Mouse (Mus musculus) right cerebral cortex, postnatal 10 days (tissue): ENCODE results near the gene Ptdss2.
A peak's percentile ranks its signal among the peaks of the same experiment; 100 is the strongest.

Experiments
- DNase-seq, 2 experiments: peaks; one replicate each; pipeline ENCODE4 v3.0.0; 2021; ENCODE audit warnings: low spot score in 2 of 2

The Ptdss2 gene

GRCm38 (mm10) chr7:141122245-141122644, at the start of gene Ptdss2:
Gene Ptdss2 (plus strand): TSS chr7:141122382.
- DNase-seq = no peak

DNA sequence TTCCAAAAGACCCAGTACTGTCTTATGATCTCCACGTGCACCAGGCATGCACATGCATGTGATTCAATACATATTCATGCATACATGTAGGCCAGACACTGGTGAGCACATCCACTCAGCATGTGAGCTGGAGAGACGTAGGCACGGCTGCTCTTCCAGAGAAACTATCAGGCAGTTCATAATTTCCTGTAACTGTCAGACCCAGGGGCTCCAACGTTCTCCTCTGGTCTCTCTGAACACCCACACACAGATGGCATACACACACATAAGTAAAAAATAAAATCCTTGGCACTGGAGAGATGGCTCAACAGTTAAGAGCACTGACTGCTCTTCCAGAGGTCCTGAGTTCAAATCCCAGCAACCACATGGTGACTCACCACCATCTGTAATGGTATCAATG, 48.4 kb upstream of the Ptdss2 start:
- DNase-seq = peak in 1 of 2 experiments; percentile 51

DNA sequence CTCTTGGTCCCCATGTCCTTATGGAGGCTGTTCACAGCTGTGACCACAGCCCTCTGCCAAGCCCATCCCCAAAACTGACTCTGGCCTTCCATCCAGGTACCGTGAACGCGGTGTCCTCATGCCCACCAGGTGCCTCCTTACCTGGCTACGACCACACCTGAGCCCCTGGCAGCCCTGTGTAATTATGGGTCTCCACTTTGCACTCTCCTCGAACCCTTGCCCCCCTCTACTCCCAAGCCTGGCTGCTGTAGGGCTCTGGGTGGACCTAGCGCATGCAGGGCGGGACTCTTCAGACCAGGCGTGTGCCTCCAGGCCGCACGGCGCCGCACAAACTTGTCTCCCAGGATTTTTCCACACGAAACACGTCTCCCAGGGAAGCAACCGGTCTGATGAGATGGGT, 44.3 kb upstream of the Ptdss2 start, which contains the start of gene Pkp3:
Gene Pkp3 (plus strand): TSS at position 378 of the 400 bp plus-strand sequence.
- no peak for DNase-seq

GRCm38 (mm10) chr7:141078876-141079275, 43.3 kb upstream of the Ptdss2 start:
- no peak for DNase-seq

DNA sequence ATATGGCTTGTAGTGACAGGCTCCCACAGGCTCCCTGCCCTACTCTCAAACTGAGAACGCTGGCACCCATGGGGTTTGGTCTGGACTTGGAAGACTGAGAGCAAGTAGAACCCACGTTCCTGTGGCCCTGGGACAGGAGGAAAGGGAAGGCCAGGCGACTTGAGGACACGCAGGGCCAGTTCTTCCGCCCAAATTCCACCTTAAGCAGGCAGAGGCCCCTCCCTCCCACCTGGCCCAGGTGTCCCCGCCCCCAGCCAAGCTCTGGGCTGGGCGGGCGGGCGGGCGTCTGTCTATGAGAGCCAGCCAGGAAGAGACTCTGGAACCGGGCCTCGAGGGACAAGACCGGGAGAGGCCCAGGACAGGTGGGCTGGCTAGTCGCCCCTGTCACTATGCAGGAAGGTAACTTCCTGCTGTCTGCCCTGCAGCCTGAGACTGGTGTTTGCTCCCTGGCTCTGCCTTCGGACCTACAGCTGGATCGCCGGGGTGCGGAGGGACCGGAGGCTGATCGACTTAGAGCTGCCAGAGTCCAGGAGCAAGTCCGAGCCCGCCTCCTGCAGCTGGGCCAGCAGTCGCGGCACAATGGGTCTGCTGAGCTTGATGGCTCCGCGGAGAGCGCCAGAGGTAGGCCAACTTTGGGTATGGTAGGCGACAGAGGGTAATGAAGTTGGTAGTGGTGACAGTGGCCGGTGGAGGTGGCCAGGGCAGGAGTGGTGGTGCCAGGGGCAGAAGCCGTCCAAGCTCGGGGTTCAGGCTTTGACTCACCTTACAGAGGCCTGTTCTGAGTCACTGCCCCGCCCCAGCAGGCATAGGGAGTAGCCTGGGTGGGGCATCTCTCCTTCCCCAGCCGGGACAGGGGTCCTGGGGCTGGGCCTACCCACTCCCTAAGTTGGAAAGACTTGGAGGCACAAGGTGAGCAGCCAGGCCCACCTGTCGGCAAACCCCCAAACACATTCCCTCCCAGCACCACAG, 42.4 kb upstream of the Ptdss2 start:
- DNase-seq = no peak

- no peak for DNase-seq
These were observed 34.3 kb upstream of the Ptdss2 start for GRCm38 (mm10) chr7:141087894-141088293.

DNA sequence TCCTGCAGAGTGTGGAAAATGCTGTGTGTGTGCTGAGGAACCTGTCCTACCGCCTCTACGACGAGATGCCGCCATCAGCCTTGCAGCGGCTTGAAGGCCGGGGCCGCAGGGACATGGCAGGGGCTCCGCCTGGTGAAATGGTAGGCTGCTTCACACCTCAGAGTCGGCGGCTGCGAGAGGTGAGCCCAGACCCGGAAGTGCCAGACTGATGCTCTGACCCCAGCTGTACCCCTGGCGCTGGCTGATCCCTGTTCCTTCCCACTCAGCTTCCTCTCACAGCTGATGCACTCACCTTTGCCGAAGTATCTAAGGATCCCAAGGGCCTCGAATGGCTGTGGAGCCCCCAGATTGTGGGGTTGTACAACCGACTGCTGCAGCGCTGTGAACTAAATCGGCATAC, 33.7 kb upstream of the Ptdss2 start:
- DNase-seq = no peak

GRCm38 (mm10) chr7:141090228-141090627, 32.0 kb upstream of the Ptdss2 start:
- no peak for DNase-seq

DNA sequence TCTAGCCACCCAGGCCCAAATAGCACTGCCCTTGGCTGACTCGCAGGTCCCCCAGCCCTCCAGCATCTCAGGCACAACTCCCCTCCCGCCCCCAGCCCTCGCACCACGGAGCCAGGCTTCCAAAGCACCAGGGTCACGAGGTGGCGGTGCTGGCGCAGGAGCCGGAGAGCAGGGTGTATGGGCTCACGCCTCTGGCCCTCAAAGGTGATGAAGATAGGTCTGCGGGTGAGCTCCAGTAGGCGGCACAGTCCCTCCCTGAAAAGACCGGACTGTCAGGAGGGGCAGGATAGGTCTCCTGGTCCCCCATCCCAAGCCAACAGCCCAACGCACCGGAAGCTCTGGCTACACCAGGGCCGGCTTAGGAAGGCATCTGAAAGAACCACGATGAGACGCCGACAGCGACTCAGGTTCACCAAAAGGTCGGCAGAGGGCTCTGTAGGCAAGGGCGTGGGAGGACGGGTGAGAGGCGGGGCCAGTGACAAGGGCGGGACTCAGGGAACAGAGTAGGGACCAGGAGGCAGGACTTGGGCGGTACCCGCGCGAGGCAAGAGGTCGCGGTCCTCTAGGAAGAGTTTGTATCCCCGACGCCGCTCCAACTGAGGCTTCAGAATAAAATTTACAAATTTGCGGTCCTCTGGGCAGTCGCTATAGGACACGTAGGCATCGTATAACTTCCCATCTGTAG, 30.0 kb upstream of the Ptdss2 start:
- peak; percentile 63 to 75 for DNase-seq

DNA sequence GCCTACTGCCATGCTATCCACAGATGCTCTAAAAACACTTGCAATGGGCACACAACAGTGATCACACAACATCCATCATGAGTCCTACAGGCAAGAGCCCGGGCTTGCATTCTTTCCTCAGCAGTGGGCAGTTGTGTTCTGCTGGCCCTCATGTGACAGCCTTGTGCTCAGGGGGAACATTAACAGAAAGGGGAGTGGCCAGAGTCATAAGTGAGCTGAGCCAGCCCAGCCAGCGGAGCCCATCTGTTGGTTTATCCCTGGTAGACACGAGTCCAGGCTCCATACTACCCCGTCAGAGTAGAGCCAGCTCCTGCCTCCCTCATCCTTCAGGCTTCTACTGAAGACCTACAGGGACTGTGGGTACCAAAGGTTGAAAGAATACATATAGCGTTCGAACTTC, 28.2 kb upstream of the Ptdss2 start:
- no peak for DNase-seq

DNA sequence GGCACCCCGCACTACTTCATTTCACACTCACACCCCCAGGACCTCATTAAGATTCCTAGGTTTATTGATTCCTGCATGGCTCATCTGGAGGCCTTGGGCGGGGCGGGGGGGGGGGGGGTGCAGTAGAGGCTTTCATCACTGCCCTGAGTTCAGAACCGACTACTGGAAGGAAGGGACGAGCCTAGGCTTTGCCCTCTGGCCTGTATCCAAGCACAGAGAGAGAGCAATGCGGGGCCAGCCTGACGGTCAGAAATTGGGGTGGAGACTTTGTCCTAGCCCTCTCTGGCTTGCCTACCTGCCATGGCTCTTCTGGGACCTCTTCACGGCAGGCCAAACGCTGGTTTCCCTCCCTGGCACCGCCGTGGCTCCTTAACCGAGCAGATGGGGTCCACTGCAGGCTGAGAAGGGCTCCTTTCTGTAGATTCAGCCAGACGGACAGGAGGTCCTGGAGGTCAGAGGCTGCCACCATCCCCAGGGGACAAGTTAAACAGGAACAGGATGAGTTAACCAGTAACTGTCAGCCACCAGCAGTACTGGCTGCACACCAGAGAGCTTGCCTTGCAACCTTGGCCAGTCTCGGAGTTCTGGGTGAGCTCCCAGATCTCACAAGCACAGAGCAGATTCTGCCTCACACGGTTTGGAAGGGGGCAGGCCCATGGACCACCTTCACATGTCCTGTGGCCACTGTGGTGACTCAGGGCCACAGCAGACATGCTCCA, 27.5 kb upstream of the Ptdss2 start:
- DNase-seq = no peak

- DNase-seq = no peak
These were observed 26.2 kb upstream of the Ptdss2 start for GRCm38 (mm10) chr7:141096021-141096420.

DNA sequence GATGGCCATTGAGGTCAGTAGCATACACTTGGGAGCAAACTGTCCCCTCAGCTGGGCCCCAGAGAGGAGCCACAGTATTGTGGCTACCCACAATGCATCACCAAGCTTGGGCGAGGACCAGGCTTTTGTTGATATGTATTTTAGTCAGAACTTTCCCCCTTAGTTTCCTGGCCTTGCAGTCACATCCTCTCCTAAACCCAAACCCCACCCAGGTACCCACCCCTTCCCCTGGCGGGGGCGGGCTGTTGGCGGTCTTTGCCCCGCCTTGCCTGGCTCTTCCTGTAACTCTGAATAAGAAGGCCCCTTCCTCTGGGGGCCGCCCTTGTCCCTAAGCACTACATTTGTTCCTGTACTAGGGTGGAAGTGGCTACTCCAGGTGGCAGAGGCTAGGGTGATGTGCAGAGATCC, 25.5 kb upstream of the Ptdss2 start:
- no peak for DNase-seq

GRCm38 (mm10) chr7:141097177-141097576, 25.0 kb upstream of the Ptdss2 start:
- DNase-seq = no peak

- peak in 1 of 2 experiments; percentile 65 for DNase-seq
These were observed 22.1 kb upstream of the Ptdss2 start, which contains the start of gene Sigirr for GRCm38 (mm10) chr7:141099911-141100691. Gene Sigirr (minus strand): TSS chr7:141100572.

DNA sequence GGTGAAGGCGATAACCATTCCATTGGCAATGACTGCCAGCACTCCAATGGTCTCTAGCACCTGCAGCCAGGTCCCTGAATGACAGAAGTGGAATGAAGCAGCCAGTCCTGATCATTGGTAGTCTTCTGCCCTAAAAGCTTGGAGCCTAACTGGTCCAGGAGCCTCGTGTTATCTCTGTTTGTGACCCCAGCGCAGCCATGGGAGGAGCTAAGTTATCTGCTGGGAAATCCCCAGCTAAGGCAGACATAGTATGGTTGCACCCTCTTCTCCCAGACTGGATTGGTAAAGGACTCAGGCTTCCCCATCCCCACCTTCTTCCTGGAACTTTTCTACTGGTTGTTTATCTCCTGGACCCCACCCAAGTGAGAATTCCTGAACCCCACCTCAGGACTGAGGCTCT, 19.0 kb upstream of the Ptdss2 start:
- DNase-seq = no peak

GRCm38 (mm10) chr7:141115874-141116273, 6.3 kb upstream of the Ptdss2 start:
- no peak for DNase-seq

DNA sequence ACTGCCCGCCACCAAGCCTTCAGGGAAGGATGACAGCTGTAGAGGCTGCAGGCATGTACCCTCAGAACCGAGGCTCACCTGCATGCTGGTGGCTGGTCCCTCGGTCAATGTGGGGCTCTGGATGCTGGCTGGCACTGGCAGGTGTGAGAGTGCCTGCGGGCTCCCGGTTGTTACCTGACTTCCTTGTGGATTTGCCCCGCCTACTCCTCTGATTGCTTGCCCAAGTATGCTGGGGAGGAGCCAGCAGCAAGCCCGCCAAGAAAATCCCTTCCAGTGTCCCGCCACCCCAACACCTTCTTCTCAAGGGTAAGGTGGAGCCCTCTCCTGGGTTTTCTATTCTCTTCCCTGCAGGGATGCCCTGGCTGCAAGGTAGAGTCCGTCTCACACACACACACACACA, 4.5 kb upstream of the Ptdss2 start, which contains the start of gene Ano9:
Gene Ano9 (minus strand): TSS at position 171 of the 400 bp plus-strand sequence.
- DNase-seq = no peak

- DNase-seq = no peak
These were observed 2.7 kb upstream of the Ptdss2 start for GRCm38 (mm10) chr7:141119487-141119886.

GRCm38 (mm10) chr7:141120605-141121004, 1.6 kb upstream of the Ptdss2 start:
- DNase-seq = no peak

DNA sequence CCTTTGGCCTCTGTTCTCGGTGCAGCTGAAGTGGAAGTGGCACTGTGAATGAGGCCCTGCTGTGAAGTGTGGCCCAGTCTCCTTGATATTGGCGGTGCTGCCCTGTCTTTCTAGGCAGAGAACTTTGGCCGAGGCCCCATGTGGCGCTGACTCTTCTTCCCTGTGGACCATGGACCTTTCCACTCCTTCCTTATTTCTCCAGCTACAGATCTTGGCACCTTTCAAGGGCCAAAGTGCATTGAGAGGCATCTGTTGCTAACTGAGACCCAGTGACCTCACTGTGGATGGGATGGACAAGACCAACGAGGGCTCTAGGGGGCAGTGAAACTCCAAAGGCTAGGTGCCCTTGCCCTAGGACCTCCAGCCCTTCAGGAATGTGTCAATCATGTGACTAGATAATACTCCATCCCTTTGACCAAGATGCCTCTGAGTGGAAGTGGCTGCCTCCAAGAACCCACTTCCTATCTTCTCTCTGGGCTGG, 1.1 kb upstream of the Ptdss2 start:
- DNase-seq = no peak
